ENCODE assay signal across 14 mouse cellular contexts in genomic region chr4:32355935-32356617, GRCm38 (mm10).
DNase-seq lines count a peak whose midpoint lies in the region; ATAC-seq and TF ChIP-seq lines count a peak whose summit lies in the region.
"Had no signal": no experiment of that assay in that cellular context is flagged by ENCODE, and none has a peak within 500 bp of the region (broad histone marks: within the 10 kb centered on the region; RNA-seq: fewer than 3 reads in every experiment).

No protein-coding gene starts in this region.

- H3K9me3 ChIP-seq in limb, embryonic 12.5 days, result no peaks in the 10 kb centered on the region
- no peaks in the 10 kb centered on the region for H3K9me3 ChIP-seq in limb, embryonic 10.5 days (replicated peaks)
- no peaks in the 10 kb centered on the region for H3K9me3 ChIP-seq in limb, embryonic 14.5 days (ENCODE audit: control insufficient read depth, low read length)
- H3K9me3 ChIP-seq: heart, embryonic 12.5 days; midbrain, embryonic 12.5 days had no signal

- H3K27me3 ChIP-seq in limb, embryonic 12.5 days, result no peaks in the 10 kb centered on the region
- no peaks in the 10 kb centered on the region for H3K27me3 ChIP-seq in limb, embryonic 10.5 days (ENCODE audit: low read depth, poor library complexity, severe bottlenecking)
- no peaks in the 10 kb centered on the region for H3K27me3 ChIP-seq in limb, embryonic 14.5 days (ENCODE audit: control insufficient read depth, insufficient read depth, low read length)
- H3K27me3 ChIP-seq: heart, embryonic 12.5 days; midbrain, embryonic 12.5 days had no signal

- H3K9ac ChIP-seq in limb, embryonic 12.5 days (replicated peaks), result 0 out of 2 replicates have a peak overlapping the region, but pooled peaks have one; percentile 23
- no peak overlapping the region for H3K9ac ChIP-seq in limb, embryonic 14.5 days (ENCODE audit: low read depth, low read length, severe bottlenecking)
- H3K9ac ChIP-seq: heart, embryonic 12.5 days; midbrain, embryonic 12.5 days had no signal

- no peak for TF ChIP-seq POLR2A in limb, embryonic 14.5 days (IDR thresholded peaks at IDR 0.05; ENCODE audit: borderline replicate concordance, extremely low read depth, insufficient read depth, insufficient read length)

- peak overlapping the region; percentile 59 for H3K27ac ChIP-seq in limb, embryonic 12.5 days
- no peak overlapping the region for H3K27ac ChIP-seq in limb, embryonic 10.5 days
- 0 out of 2 replicates have a peak overlapping the region, but pooled peaks have one; percentile 26 for H3K27ac ChIP-seq in limb, embryonic 14.5 days (replicated peaks; ENCODE audit: low read depth, low read length)

- DNase-seq in heart, adult 11 months, result peak; percentile 81
- DNase-seq in heart, adult 9 months (ENCODE audit: low spot score in 2 of 2), result no peak
- DNase-seq in limb, embryonic 10.5 days (ENCODE audit: low spot score), result no peak
- DNase-seq in NIH3T3 (ENCODE audit: low read depth), result peak; percentile 28
- peak; percentile 56 for DNase-seq in limb, embryonic 14.5 days (ENCODE audit: low spot score)
- DNase-seq in layer of hippocampus, postnatal 36 days, result no peak
- DNase-seq in cerebellum, postnatal 14 days, result no peak
- DNase-seq: adrenal gland, adult 2 months; cerebellum, adult 2 months; right cerebral cortex, postnatal 25 days had no signal

- H3K4me2 ChIP-seq in limb, embryonic 12.5 days, result peak overlapping the region; percentile 18; the same call in 1 of the 2 replicates
- H3K4me2 ChIP-seq in limb, embryonic 14.5 days (replicated peaks; ENCODE audit: low read depth, low read length, severe bottlenecking), result peak overlapping the region; percentile 27; the same call in 1 of the 2 replicates
- H3K4me2 ChIP-seq: heart, embryonic 12.5 days; liver, embryonic 11.5 days; midbrain, embryonic 12.5 days had no signal

- no peak overlapping the region for H3K4me3 ChIP-seq in limb, embryonic 12.5 days (replicated peaks)
- H3K4me3 ChIP-seq in limb, embryonic 10.5 days, result no peak overlapping the region
- no peak overlapping the region for H3K4me3 ChIP-seq in limb, embryonic 14.5 days (replicated peaks; ENCODE audit: low read length)
- H3K4me3 ChIP-seq: heart, embryonic 12.5 days; midbrain, embryonic 12.5 days had no signal

- peaks cover 64% of the 10 kb centered on the region for H3K4me1 ChIP-seq in limb, embryonic 12.5 days (replicated peaks)
- peaks cover 54% of the 10 kb centered on the region for H3K4me1 ChIP-seq in limb, embryonic 10.5 days
- H3K4me1 ChIP-seq in limb, embryonic 14.5 days (ENCODE audit: control insufficient read depth, insufficient read depth, low read length), result peaks cover 43% of the 10 kb centered on the region

- no peaks in the 10 kb centered on the region for H3K36me3 ChIP-seq in limb, embryonic 12.5 days
- H3K36me3 ChIP-seq in limb, embryonic 10.5 days, result peaks cover 2% of the 10 kb centered on the region; the same call in 1 of the 2 replicates
- H3K36me3 ChIP-seq in limb, embryonic 14.5 days (ENCODE audit: control insufficient read depth, insufficient read depth, low read length), result no peaks in the 10 kb centered on the region
- H3K36me3 ChIP-seq: heart, embryonic 12.5 days; midbrain, embryonic 12.5 days had no signal

- ATAC-seq in limb, embryonic 12.5 days (ENCODE audit: insufficient number of reproducible peaks, insufficient read depth, low FRiP score, low TSS enrichment, low read depth), result no peak
- no peak; the same call in 1 of the 2 replicates for ATAC-seq in limb, embryonic 14.5 days (ENCODE audit: low FRiP score, low read depth)

- WGBS in limb, embryonic 12.5 days, result 48% methylated on average over 12 of the region's 12 CpGs
- WGBS in limb, embryonic 10.5 days, result 81% methylated on average over 12 of the region's 12 CpGs
- WGBS in limb, embryonic 14.5 days, result 35% methylated on average over 12 of the region's 12 CpGs

Comparison
In these comparisons a context has a peak if more than half of its experiments do, and no peak if none do; other contexts are left out.
1. DNase-seq: peak in heart, adult 11 months (single experiment), NIH3T3 (single experiment) and limb, embryonic 14.5 days (single experiment); none in heart, adult 9 months (0 of 2), limb, embryonic 10.5 days (single experiment), layer of hippocampus, postnatal 36 days (0 of 2) and cerebellum, postnatal 14 days (0 of 2).